Mouse (Mus musculus) myocyte (in vitro differentiated cells): ENCODE measurements around the gene Ptprcap. TPM values are rescaled to one million over a fixed set of nuclear protein-coding genes. Genes with fewer than 3 reads are reported as not detected.

Source experiments
- H3K27me3 ChIP-seq: one replicate; pipeline ENCODE4 v1.6.1; 2011; ENCODE audit not compliant: control insufficient read depth, insufficient read depth, insufficient read length
- H3K36me3 ChIP-seq: one replicate; pipeline ENCODE4 v1.6.1; 2011; ENCODE audit not compliant: control insufficient read depth, insufficient read depth
- H3K4me2 ChIP-seq: one replicate; pipeline ENCODE4 v1.6.1; 2011; ENCODE audit warnings: low read depth, control low read depth
- H3K4me3 ChIP-seq: one replicate; pipeline ENCODE4 v1.5.1; 2011; ENCODE audit warnings: mild to moderate bottlenecking, control low read depth, moderate library complexity
- H3K79me2 ChIP-seq: one replicate; pipeline ENCODE4 v1.6.1; 2011; ENCODE audit not compliant: control insufficient read depth, insufficient read depth
- H3ac ChIP-seq: one replicate; pipeline ENCODE4 v1.6.1; 2011; ENCODE audit not compliant: control insufficient read depth, insufficient read length
- CEBPB ChIP-seq: IDR thresholded peaks from 2 replicates; pipeline ENCODE4 v1.6.1; 2011; ENCODE audit warnings: mild to moderate bottlenecking, moderate library complexity; ENCODE audit not compliant: poor library complexity, insufficient read depth, severe bottlenecking
- E2F4 ChIP-seq: IDR thresholded peaks from one replicate; pipeline ENCODE4 v1.6.1; 2011; ENCODE audit warnings: mild to moderate bottlenecking, control low read depth, moderate library complexity; ENCODE audit not compliant: insufficient read depth
- MAX ChIP-seq: IDR thresholded peaks from one replicate; pipeline ENCODE4 v1.6.1; 2011; ENCODE audit warnings: low read depth, mild to moderate bottlenecking, control low read depth
- MYOD1 ChIP-seq, 3 experiments: IDR thresholded peaks; one replicate each; pipeline ENCODE4 v1.6.1; 2011; ENCODE audit warnings: control low read depth in 2 of 3, low read depth in 2 of 3, mild to moderate bottlenecking in 2 of 3, moderate library complexity in 1 of 3; ENCODE audit not compliant: insufficient read length in 2 of 3, control insufficient read depth in 1 of 3
- MYOG ChIP-seq, 3 experiments: IDR thresholded peaks; one replicate each; pipeline ENCODE4 v1.6.1; 2011; ENCODE audit warnings: control low read depth in 2 of 3, low read depth in 2 of 3, mild to moderate bottlenecking in 2 of 3; ENCODE audit not compliant: insufficient read length in 2 of 3, control insufficient read depth in 1 of 3, insufficient read depth in 1 of 3
- POLR2A ChIP-seq: IDR thresholded peaks from one replicate; pipeline ENCODE4 v1.6.1; 2011; ENCODE audit warnings: low read depth, mild to moderate bottlenecking, control low read depth, moderate library complexity; ENCODE audit not compliant: insufficient read length
- POLR2AphosphoS2 ChIP-seq: IDR thresholded peaks from one replicate; pipeline ENCODE4 v1.6.1; 2011; ENCODE audit warnings: low read depth, control low read depth; ENCODE audit not compliant: insufficient read length
- REST ChIP-seq: IDR thresholded peaks from one replicate; pipeline ENCODE4 v1.6.1; 2011; ENCODE audit warnings: mild to moderate bottlenecking, control low read depth, moderate library complexity; ENCODE audit not compliant: insufficient read depth, insufficient read length
- SRF ChIP-seq: IDR thresholded peaks from one replicate; pipeline ENCODE4 v1.6.1; 2011; ENCODE audit warnings: low read depth; ENCODE audit not compliant: control insufficient read depth, insufficient read length
- TCF12 ChIP-seq: IDR thresholded peaks from one replicate; pipeline ENCODE4 v1.6.1; 2011; ENCODE audit warnings: mild to moderate bottlenecking, control low read depth; ENCODE audit not compliant: poor library complexity, insufficient read depth, severe bottlenecking
- TCF3 ChIP-seq: IDR thresholded peaks from one replicate; pipeline ENCODE4 v1.6.1; 2011; ENCODE audit warnings: low read depth, control low read depth; ENCODE audit not compliant: insufficient read length
- USF1 ChIP-seq: IDR thresholded peaks from one replicate; pipeline ENCODE4 v1.6.1; 2011; ENCODE audit warnings: low read depth, mild to moderate bottlenecking, control low read depth, moderate library complexity
- polyA plus RNA-seq: library from polyadenylated mRNA; unstranded; fragments of >200 nt; fragmentation: generic; extraction: Trizol; gene quantifications from one replicate; pipeline ENCODE4 v1.2.1, GENCODE M21; 2012; ENCODE audit warnings: missing spikeins

Gene Ptprcap
- polyA plus RNA-seq, 1 experiment = 4.9 TPM

- H3K36me3 ChIP-seq = no peaks in the 10 kb centered on the region
These were observed 13.3 kb upstream of the Ptprcap start for GRCm38 (mm10) chr19:4140147-4140546.

GRCm38 (mm10) chr19:4142416-4143173 is 10.8 kb upstream of the Ptprcap start:
- Histone ChIP-seq H3K4me3 (no peak overlapping the region), H3K27me3 (no peaks in the 10 kb centered on the region), H3K36me3 (no peaks in the 10 kb centered on the region), H3K79me2 (no peaks in the 10 kb centered on the region), H3K4me2 (no peak overlapping the region), H3ac (no peak overlapping the region)
- TF ChIP-seq MYOD1 (IDR thresholded peaks at IDR 0.05; ENCODE audit: control insufficient read depth in 1 of 3, insufficient read length in 2 of 3, low read depth in 2 of 3) (no peak), E2F4 (no peak), TCF12 (no peak), POLR2A (no peak), POLR2AphosphoS2 (no peak), MAX (no peak), REST (no peak), SRF (no peak), MYOG (IDR thresholded peaks at IDR 0.05; ENCODE audit: control insufficient read depth in 1 of 3, insufficient read depth in 1 of 3, insufficient read length in 2 of 3, low read depth in 2 of 3) (no peak)

More at GRCm38 (mm10) chr19:4140147-4140546, 13.3 kb upstream of the Ptprcap start:
- H3K4me2 ChIP-seq = no peak overlapping the region
- TF ChIP-seq USF1 = no peak
- TF ChIP-seq MAX = no peak
- TF ChIP-seq MYOD1 (IDR thresholded peaks at IDR 0.05; ENCODE audit: control insufficient read depth in 1 of 3, insufficient read length in 2 of 3, low read depth in 2 of 3) = no peak
- TF ChIP-seq E2F4 = no peak
- TF ChIP-seq POLR2AphosphoS2 = no peak
- TF ChIP-seq TCF3 = no peak
- no peak for TF ChIP-seq REST
- no peak for TF ChIP-seq SRF
- no peak for TF ChIP-seq POLR2A
- no peak for TF ChIP-seq CEBPB
- TF ChIP-seq MYOG (IDR thresholded peaks at IDR 0.05; ENCODE audit: control insufficient read depth in 1 of 3, insufficient read depth in 1 of 3, insufficient read length in 2 of 3, low read depth in 2 of 3) = no peak
- no peak for TF ChIP-seq TCF12
- H3ac ChIP-seq = no peak overlapping the region
- H3K79me2 ChIP-seq = no peaks in the 10 kb centered on the region
- no peaks in the 10 kb centered on the region for H3K27me3 ChIP-seq
- H3K4me3 ChIP-seq = no peak overlapping the region

DNA sequence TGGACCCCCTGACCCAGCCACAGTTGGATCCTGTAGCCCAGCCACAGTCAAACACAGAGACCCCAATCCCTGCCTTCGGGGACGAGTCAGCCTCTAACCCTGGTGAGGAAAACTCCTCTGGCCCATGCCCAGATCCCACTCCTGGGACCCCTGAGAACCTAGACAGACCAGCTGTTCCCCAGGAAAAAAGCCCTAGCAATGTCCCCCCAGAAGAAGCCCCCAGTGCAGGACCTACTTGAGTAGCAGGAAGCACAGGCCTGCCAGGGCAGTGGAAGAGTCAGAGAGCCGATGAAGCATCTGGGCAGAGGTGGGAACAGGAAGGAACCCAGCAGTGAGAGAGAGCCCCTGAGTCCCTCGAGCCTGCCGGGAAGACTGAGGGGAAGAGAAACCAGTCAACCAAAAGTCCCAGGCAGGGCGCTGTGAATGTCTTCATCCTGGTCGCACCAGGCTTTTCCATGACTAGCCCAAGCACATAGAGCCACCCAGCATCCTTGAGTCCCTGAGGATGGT is 9.6 kb upstream of the Ptprcap start, which contains the start of gene Cabp4:
Gene Cabp4, minus strand, starts transcription at position 275 of the 510 bp plus-strand sequence.
- H3K4me3 ChIP-seq = no peak within 1 kb of the TSS
- no peaks in the 10 kb centered on the region for H3K36me3 ChIP-seq
- no peak within 1 kb of the TSS for H3ac ChIP-seq
- no peak within 1 kb of the TSS for H3K4me2 ChIP-seq
- H3K79me2 ChIP-seq = peaks cover 2% of the 10 kb centered on the region
- TF ChIP-seq E2F4 = no peak
- no peak for TF ChIP-seq MYOD1 (IDR thresholded peaks at IDR 0.05; ENCODE audit: control insufficient read depth in 1 of 3, insufficient read length in 2 of 3, low read depth in 2 of 3)
- TF ChIP-seq TCF12 = no peak
- TF ChIP-seq POLR2A = no peak
- TF ChIP-seq TCF3 = no peak
- TF ChIP-seq MYOG (IDR thresholded peaks at IDR 0.05; ENCODE audit: control insufficient read depth in 1 of 3, insufficient read depth in 1 of 3, insufficient read length in 2 of 3, low read depth in 2 of 3) = no peak
- TF ChIP-seq SRF = no peak
- TF ChIP-seq REST = no peak
- TF ChIP-seq MAX = no peak
- TF ChIP-seq USF1 = no peak
- TF ChIP-seq POLR2AphosphoS2 = no peak
- TF ChIP-seq CEBPB = no peak
- H3K27me3 ChIP-seq = no peaks in the 10 kb centered on the region

- TF ChIP-seq TCF3 = no peak
- no peak for TF ChIP-seq TCF12
- Histone ChIP-seq H3K79me2 (peaks cover 12% of the 10 kb centered on the region), H3K36me3 (no peaks in the 10 kb centered on the region), H3ac (no peak overlapping the region), H3K4me3 (no peak overlapping the region), H3K27me3 (no peaks in the 10 kb centered on the region), H3K4me2 (no peak overlapping the region)
These were observed 8.6 kb upstream of the Ptprcap start for GRCm38 (mm10) chr19:4144550-4145498.
